Mouse (Mus musculus): ENCODE measurements at regions not wholly inside any gene's neighbourhood (a gene's known extent, or its start where the extent isn't known, plus 50 kb on each side); places are given as distances from the start of the nearest gene placed in this dataset.

- TF ChIP-seq GATA1 (IDR thresholded peaks at IDR 0.05; ENCODE audit: borderline replicate concordance, low read length), result no peak
- TF ChIP-seq FLI1 (IDR thresholded peaks at IDR 0.05; ENCODE audit: low read length), result no peak
These were observed 90.2 kb upstream of the Pcgf5 start for GRCm38 (mm10) chr19:36257748-36258538.

GRCm38 (mm10) chr19:36261819-36262218 lies 86.3 kb upstream of the Pcgf5 start:
- Histone ChIP-seq H3K4me1 (peaks cover 11% of the 10 kb centered on the region), H3K4me3 (replicated peaks) (no peak overlapping the region), H3K27me3 (replicated peaks) (peaks cover 5% of the 10 kb centered on the region), H3K9me3 (peaks cover 6% of the 10 kb centered on the region), H3K36me3 (replicated peaks; ENCODE audit: low read length) (no peaks in the 10 kb centered on the region)
- no peak for TF ChIP-seq GATA1 (IDR thresholded peaks at IDR 0.05; ENCODE audit: borderline replicate concordance, low read length)
- TF ChIP-seq FLI1 (IDR thresholded peaks at IDR 0.05; ENCODE audit: low read length), result no peak

More at GRCm38 (mm10) chr19:36257748-36258538, 90.2 kb upstream of the Pcgf5 start:
- H3K4me1 ChIP-seq, result no peaks in the 10 kb centered on the region
- no peaks in the 10 kb centered on the region for H3K36me3 ChIP-seq (replicated peaks; ENCODE audit: low read length)
- H3K4me3 ChIP-seq (replicated peaks), result no peak overlapping the region
- H3K27me3 ChIP-seq (replicated peaks), result no peaks in the 10 kb centered on the region
- peaks cover 6% of the 10 kb centered on the region for H3K9me3 ChIP-seq

GRCm38 (mm10) chr19:36263923-36264322 lies 84.2 kb upstream of the Pcgf5 start:
- TF ChIP-seq GATA1 (IDR thresholded peaks at IDR 0.05; ENCODE audit: borderline replicate concordance, low read length) (no peak), FLI1 (IDR thresholded peaks at IDR 0.05; ENCODE audit: low read length) (no peak)
- no peaks in the 10 kb centered on the region for H3K36me3 ChIP-seq (replicated peaks; ENCODE audit: low read length)
- no peak overlapping the region for H3K4me3 ChIP-seq (replicated peaks)
- peaks cover 11% of the 10 kb centered on the region for H3K4me1 ChIP-seq
- H3K9me3 ChIP-seq, result peaks cover 6% of the 10 kb centered on the region
- peaks cover 7% of the 10 kb centered on the region for H3K27me3 ChIP-seq (replicated peaks)

- H3K9me3 ChIP-seq, result peaks cover 6% of the 10 kb centered on the region
- H3K4me1 ChIP-seq, result peaks cover 11% of the 10 kb centered on the region
- H3K4me3 ChIP-seq (replicated peaks), result no peak overlapping the region
- TF ChIP-seq FLI1 (IDR thresholded peaks at IDR 0.05; ENCODE audit: low read length), result no peak
- TF ChIP-seq GATA1 (IDR thresholded peaks at IDR 0.05; ENCODE audit: borderline replicate concordance, low read length), result no peak
- peaks cover 7% of the 10 kb centered on the region for H3K27me3 ChIP-seq (replicated peaks)
- H3K36me3 ChIP-seq (replicated peaks; ENCODE audit: low read length), result no peaks in the 10 kb centered on the region
These were observed 83.7 kb upstream of the Pcgf5 start for GRCm38 (mm10) chr19:36264397-36264796.

- peaks cover 11% of the 10 kb centered on the region for H3K27me3 ChIP-seq (replicated peaks)
- no peak for TF ChIP-seq GATA1 (IDR thresholded peaks at IDR 0.05; ENCODE audit: borderline replicate concordance, low read length)
- TF ChIP-seq FLI1 (IDR thresholded peaks at IDR 0.05; ENCODE audit: low read length), result no peak
These were observed 82.8 kb upstream of the Pcgf5 start for GRCm38 (mm10) chr19:36265276-36265675.

GRCm38 (mm10) chr19:36266346-36266745 lies 81.8 kb upstream of the Pcgf5 start:
- Histone ChIP-seq H3K36me3 (replicated peaks; ENCODE audit: low read length) (no peaks in the 10 kb centered on the region), H3K4me3 (replicated peaks) (peak overlapping the region; percentile 0), H3K9me3 (peaks cover 9% of the 10 kb centered on the region), H3K27me3 (replicated peaks) (peaks cover 16% of the 10 kb centered on the region), H3K4me1 (peaks cover 11% of the 10 kb centered on the region)
- TF ChIP-seq FLI1 (IDR thresholded peaks at IDR 0.05; ENCODE audit: low read length) (no peak), GATA1 (IDR thresholded peaks at IDR 0.05; ENCODE audit: borderline replicate concordance, low read length) (no peak)

More at GRCm38 (mm10) chr19:36265276-36265675, 82.8 kb upstream of the Pcgf5 start:
- Histone ChIP-seq H3K4me1 (peaks cover 11% of the 10 kb centered on the region), H3K36me3 (replicated peaks; ENCODE audit: low read length) (no peaks in the 10 kb centered on the region), H3K4me3 (replicated peaks) (no peak overlapping the region), H3K9me3 (peaks cover 6% of the 10 kb centered on the region)

- Histone ChIP-seq H3K4me3 (replicated peaks) (no peak overlapping the region), H3K4me1 (peaks cover 12% of the 10 kb centered on the region), H3K36me3 (replicated peaks; ENCODE audit: low read length) (no peaks in the 10 kb centered on the region), H3K9me3 (peaks cover 11% of the 10 kb centered on the region), H3K27me3 (replicated peaks) (peaks cover 9% of the 10 kb centered on the region)
- TF ChIP-seq FLI1 (IDR thresholded peaks at IDR 0.05; ENCODE audit: low read length) (no peak), GATA1 (IDR thresholded peaks at IDR 0.05; ENCODE audit: borderline replicate concordance, low read length) (no peak)
These were observed 74.6 kb upstream of the Pcgf5 start for GRCm38 (mm10) chr19:36273466-36273865.

GRCm38 (mm10) chr19:36285465-36285864 lies 62.6 kb upstream of the Pcgf5 start:
- Histone ChIP-seq H3K27me3 (replicated peaks) (no peaks in the 10 kb centered on the region), H3K36me3 (replicated peaks; ENCODE audit: low read length) (no peaks in the 10 kb centered on the region), H3K4me1 (0 out of 2 replicates have a peak, but pooled peaks cover under 1% of the 10 kb centered on the region), H3K4me3 (replicated peaks) (no peak overlapping the region), H3K9me3 (no peaks in the 10 kb centered on the region)
- TF ChIP-seq GATA1 (IDR thresholded peaks at IDR 0.05; ENCODE audit: borderline replicate concordance, low read length), result no peak
- no peak for TF ChIP-seq FLI1 (IDR thresholded peaks at IDR 0.05; ENCODE audit: low read length)

- Histone ChIP-seq H3K4me3 (replicated peaks) (no peak overlapping the region), H3K27me3 (replicated peaks) (no peaks in the 10 kb centered on the region), H3K36me3 (replicated peaks; ENCODE audit: low read length) (no peaks in the 10 kb centered on the region), H3K4me1 (peaks cover 7% of the 10 kb centered on the region), H3K9me3 (no peaks in the 10 kb centered on the region)
- TF ChIP-seq GATA1 (IDR thresholded peaks at IDR 0.05; ENCODE audit: borderline replicate concordance, low read length) (no peak), FLI1 (IDR thresholded peaks at IDR 0.05; ENCODE audit: low read length) (no peak)
These were observed 57.3 kb upstream of the Pcgf5 start for GRCm38 (mm10) chr19:36290778-36291177.

GRCm38 (mm10) chr19:36293177-36293969 lies 54.7 kb upstream of the Pcgf5 start:
- TF ChIP-seq FLI1 (IDR thresholded peaks at IDR 0.05; ENCODE audit: low read length), result no peak
- TF ChIP-seq GATA1 (IDR thresholded peaks at IDR 0.05; ENCODE audit: borderline replicate concordance, low read length), result no peak
- H3K27me3 ChIP-seq (replicated peaks), result no peaks in the 10 kb centered on the region
- H3K36me3 ChIP-seq (replicated peaks; ENCODE audit: low read length), result no peaks in the 10 kb centered on the region
- peaks cover 7% of the 10 kb centered on the region for H3K4me1 ChIP-seq
- no peaks in the 10 kb centered on the region for H3K9me3 ChIP-seq
- no peak overlapping the region for H3K4me3 ChIP-seq (replicated peaks)

Measured in megakaryocyte, embryonic 14.5 days (primary cell).